Mouse (Mus musculus) right cerebral cortex, postnatal 4 days (tissue): ENCODE measurements around the gene Herc2.

ENCODE experiments used
- DNase-seq: peaks from one replicate; pipeline ENCODE4 v3.0.0-alpha.2; 2022

Herc2 gene

DNA sequence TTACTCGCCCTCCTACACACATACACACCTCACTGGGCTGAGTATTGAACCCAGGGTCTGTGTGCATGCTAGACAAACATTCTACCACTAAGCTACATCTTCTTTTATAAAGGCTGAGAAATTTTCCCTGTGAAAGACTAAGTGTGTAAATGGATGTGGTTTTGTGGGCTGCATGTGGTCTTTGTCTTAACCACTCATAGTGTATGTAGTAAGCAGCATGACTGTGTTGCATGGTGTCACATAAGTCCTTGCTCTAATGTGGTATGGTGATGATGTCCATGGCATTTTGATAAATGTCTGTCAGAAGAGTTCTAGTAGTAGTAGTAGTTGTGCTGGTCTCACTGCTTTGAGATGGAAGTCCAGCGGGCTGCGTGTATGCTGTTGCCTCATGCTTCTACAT, 152.8 kb downstream of the Herc2 start:
- DNase-seq: no peak

DNA sequence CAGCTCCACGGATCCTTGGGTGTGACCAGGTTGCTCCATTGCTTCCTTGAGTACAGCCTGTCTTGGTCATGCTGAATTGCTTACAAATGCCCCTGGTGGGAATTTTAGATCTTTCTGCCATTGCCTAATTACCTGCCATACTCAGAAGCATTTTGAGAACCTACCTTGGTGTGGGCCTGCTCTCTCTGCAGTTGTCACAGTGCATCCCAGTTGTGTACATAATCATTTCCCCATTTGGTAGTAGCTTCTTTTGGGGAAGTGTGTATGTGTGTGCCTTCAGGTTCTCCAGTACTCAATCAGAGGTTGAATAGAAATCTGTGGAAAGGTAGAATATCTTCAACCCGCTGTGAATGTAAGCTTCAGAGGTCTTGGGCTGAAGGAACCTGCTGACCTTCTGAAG, 153.3 kb downstream of the Herc2 start:
- DNase-seq: no peak

DNA sequence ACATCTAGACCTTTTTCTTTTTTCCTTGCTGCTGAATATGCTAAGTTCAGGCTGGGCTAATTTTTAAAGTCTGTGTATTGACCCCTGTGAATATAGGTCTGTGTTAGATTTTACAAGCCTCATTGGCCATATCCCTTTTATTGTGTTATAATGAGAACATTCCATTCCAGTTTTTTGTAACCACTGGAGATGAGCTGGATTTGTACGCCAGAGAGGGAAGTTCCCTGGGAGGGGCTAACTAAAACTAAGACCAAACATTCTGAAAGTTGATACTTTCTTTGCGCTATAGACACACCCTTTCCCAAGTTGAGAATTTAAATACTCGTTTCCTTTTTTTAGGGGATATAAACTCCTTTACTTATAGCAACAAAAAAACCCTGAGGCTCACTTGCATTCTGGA, 154.9 kb downstream of the Herc2 start:
- no peak for DNase-seq

DNA sequence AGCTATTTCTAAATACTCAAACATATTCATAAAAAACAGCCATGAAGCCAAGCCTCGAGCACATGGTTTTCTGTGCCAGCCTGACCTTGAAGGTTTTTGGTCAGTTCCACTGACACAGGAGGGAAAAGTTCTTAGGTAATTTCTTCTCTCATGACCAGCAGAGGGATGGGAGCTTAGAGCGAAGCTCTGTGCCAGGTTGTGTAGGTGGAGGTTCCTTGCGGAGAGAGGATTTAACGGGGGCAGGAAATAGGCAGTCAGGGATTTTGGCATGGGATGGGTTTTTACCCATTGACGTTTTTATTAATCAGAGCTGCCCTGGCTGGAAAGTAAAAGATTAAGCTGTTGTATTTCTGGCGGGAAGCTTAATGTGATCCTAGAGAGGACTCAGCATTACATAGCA, 170.8 kb downstream of the Herc2 start:
- no peak for DNase-seq

DNA sequence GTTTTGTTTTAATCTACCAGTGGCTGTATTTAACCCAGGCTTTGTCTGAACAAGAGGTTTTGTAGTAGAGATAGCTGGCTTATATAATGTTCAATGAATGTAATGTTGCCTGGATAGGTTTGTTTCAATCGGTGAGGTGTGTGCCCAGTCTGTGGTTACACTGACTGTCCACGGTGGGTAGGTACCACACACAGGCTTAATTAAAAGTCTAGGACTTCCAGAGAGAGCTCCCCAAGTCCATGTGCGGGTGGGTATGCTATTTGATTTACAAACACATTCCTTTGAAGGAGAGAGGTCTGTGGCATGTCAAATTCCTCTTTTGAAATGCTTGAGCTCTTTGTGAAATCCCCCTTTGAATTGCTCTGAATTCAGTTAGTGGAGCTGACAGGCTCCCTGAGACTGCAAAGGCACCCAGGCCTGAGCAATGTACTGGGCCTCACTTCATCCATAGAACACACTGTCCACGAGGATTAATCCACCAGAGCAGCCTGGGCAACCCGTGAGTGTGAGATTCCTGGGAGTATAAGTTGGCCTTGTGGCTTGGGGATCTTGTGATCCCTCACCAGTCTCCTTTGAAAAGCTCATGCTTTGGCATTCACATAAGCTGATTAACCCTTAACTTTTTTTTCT, 185.9 kb downstream of the Herc2 start:
- no peak for DNase-seq

DNA sequence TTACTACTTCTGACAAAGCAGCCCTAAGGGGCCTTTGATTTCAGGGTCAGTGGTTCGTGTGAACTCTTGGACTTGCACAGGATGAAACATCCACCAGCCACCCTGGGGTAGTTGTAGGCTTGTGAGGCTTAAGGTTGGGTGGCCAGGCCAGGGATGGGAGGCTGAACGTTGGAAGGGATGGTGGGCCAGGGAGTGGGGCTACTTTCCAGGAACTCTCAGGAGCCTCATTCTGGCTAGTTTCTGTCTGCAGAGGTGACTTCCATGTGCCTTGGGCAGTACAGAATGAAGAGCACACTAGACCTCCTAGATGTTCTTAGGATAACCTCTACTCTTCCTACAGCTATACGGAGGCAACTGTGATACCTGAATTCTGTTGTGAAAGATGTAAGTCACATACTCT, 186.6 kb downstream of the Herc2 start:
- no peak for DNase-seq

DNA sequence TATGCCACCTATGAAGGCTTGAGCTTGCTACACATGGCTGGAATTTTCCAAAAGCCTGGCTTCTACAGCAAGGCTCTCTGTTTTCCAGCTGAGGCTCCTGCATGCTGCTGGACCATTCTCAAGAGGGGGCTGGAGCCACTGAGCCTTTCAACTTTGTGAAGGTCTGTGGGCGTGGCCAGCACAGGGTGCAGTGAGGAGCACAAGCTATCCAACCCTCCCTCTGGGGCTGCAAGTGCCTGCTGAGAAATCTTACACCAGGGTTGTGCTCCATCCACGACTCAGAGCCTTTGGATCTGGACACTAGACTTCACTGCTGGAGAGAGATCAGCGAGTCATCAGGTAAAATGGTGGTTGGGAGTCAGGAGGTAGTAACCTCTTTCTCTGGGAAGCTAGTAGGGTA, 189.5 kb downstream of the Herc2 start, which contains the start of gene Oca2:
Oca2 (plus strand) TSS at position 218 of the 400 bp plus-strand sequence.
- no peak for DNase-seq

DNA sequence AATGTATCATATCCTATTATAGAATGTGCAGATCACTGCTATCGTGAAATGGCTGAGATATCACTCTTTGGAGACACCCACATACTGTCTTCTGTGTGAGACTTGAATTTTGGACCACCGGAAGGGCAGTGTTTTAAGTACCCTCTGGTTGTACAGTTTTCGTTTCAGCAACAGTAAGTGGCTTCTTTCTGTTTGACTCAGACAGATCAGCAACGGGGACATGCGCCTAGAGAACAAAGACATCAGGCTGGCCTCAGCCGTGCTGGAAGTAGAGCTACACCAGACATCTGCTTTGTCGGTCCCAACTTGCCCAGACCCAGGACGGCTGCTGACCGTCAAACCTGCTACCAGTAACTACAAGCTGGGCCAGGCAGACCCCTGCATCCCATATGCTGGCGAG, 204.6 kb downstream of the Herc2 start:
- DNase-seq: no peak

DNA sequence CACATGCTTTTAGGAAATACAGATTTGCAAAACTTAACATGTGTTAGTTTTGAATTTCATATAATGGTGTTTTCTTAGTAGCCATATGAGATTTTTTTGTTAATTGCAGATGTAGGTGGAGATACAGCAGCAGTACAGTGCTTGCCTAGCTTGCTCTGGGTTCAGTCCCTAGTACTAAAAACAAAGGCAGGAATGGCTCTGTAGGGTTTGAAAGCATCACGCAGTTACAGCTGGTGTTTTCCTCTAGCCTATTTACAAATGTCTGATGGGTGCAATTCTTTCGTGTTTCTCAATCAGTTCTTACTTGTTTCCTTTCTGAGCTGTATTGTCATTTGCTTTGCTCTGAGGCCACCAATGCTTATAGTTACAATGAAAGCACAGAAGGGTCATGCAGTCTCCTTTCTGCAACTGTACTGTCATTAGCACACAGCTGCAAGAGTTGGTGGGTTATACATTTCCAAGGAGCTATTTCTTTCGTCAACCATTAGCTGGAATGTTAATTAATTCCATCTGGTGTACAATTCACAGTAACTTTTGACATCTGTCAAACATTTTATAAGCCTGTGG, 208.0 kb downstream of the Herc2 start:
- DNase-seq: no peak

DNA sequence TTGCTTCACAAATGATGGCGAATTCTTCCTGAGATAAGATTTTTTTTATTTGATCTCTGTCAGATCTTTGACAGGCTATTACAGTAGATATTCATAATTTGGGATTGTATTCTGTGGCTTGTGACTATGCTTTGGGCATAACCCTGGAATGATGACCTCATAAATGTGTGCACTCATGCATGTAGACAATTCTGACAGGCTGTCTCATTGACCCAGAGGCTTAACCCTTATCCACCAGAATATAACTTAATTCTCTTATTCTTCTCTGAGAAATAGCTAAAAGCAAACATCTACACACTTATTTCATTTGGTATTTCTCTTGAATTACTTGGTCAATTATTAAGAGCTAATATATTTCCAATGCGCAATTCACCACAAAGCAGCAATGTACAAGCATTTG, 227.5 kb downstream of the Herc2 start:
- no peak for DNase-seq
